Mouse (Mus musculus) kidney, adult 18-20 months (tissue): Measurements from ENCODE around the gene E330021D16Rik.

ENCODE experiments used
- DNase-seq: peaks from one replicate; pipeline ENCODE4 v3.0.0; 2021

The E330021D16Rik gene

DNA sequence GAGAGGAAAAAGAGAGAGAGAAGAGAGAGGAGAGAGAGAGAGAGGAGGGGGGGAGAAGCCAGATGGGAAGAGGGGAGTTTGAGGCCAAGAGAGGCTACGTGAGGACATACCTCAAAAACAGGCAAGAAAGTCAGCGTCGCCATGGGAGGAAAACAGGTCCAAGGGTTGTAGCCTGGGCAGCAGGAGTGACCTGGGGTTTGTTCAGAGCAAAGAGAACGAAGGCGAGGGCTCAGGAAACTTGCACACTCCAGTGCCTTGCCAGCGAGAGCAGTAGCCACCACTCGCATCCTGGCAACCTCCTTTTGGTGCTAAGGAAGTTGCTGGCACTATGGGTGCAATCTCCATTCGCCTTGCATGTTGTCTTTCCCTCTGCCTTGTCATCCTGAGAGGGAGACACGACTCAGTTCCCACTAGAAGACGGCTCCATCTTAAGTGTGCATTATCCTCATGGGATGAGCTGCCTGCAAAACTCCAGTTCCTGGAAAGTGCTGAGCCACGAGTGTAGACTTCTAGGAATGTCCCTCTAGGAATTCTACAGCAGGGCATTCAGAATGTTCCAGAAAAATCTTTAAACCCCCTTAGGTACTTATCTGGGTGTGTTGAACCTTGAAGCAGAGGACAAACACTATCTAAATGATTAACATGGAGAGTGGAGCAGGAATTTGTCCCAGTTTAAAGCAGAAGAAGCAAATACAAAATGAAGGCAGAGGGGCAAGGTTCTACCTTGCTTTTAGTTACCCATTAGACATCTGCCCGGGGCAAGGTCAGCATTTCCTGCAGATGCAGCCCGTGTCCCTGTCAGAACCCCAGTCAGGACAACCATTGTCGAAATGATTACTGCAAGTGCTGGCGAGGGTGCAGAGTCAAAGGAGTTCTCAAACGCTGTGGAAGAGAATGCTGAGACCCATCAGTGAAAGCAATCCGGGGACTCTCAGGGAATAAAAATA is 3.8 kb upstream of the E330021D16Rik start:
- peak; percentile 62 for DNase-seq

DNA sequence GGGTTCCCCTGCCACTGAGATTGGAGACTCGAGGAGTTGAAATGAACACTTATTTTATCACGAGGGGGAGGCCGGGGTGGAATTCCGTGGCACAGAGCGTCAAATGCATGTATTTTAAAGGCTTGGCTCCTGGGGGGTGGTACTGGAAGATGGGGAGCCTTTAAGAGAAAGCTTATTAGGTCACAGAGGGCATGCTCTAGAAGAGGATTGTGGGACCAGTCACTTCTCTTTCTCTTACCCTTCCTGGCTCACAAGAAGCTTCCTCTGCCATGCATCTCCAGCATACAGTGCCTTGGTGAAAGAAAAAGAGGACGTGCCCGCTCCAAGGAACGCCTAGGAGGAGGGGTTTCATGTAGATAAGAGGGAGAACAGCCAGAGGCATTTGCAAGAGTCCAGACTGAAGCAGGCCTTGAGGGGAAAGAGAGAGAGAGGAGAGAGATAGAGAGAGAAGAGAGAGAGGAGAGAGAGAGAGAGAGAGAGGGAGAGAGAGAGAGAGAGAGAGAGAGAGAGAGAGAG is 3.0 kb upstream of the E330021D16Rik start:
- no peak for DNase-seq

DNA sequence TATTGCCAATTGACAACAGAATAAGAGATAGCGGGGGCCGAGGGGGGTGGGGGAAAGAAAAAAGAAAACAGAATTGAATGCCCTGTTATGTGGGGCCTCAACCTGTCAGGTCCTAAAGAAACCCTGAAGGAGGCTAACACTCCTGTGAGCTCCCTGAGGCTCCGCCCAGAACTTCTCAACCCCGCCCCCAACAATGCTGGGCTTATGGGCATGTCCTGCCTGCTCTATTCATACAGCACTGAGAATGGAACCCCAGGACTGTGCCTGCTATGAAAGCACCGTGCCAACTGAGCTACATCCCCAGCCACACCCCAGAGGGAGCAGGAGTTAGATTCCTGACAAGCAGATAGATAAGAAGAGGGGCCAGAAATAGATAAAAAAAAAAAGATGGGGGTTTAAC is 2.5 kb upstream of the E330021D16Rik start:
- peak; percentile 43 for DNase-seq

DNA sequence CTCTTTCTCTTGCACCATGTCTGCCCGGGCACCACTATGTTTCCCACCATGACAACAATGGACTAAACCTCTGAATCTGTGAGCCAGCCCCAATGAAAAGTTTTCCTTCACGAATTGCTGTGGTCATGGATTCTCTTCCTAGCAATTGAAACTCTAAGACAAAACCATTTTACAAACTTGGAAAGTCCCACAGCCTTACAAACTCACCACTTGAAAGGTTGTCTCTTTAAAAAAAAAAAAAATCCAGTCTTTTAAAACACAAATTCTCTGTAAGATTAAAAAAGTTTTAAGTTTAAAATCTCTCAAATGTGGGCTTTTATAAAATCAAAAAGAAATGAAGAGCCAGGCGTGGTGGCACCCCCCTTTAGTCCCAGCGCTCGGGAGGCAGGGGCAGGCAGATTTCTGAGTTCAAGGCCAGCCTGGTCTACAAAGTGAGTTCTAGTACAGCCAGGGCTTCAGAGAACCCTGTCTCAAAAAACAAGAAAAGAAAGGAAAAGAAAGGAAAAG is 1.5 kb downstream of the E330021D16Rik start:
- DNase-seq: no peak

DNA sequence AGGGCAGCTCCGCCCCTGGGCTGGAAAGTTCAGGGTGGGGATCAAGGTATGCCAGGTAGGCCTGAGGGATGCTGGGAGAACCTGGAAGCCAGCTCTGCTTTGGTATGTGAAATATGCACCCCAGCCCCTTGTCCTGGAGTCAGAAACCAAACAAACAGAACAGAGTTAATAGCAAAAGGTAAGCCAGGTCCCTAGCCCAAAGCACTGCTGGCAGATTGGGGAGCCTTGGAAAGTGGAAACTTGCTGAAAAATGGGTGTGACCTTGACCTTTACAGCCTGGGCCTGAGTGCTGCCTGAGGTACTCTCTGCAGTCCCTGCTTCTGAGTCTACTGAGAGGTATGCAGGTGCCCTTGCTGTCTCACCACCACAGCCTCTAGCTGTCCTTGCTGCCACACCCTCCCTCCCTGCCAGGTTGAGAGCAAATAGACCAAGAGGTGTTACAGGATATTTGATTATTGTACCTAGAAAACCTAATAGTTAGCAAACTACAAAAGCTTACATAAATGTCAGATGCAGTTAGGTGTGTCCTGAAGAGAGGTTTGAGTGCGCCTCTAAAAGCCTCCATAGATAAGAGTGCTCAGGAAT is 7.7 kb downstream of the E330021D16Rik start:
- DNase-seq: peak; percentile 15

DNA sequence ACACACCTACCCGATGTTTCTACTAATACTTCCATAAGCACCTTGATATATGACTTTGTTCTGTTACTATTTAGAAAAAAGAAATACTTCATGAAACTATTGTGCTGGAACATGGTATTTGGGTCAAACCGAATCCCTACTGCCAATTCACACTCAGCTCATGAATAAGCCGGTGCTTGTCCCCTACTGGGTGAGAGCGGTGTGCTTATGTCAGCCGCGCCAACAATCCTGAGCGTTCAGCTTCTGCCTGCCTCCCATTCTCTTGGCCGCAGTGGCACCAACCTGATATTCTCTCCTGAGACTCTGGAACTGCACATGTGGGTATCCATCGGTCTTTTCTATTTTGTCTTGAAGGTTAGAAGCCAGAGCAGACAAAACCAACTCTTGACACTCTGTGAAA is 18.5 kb downstream of the E330021D16Rik start:
- no peak for DNase-seq

DNA sequence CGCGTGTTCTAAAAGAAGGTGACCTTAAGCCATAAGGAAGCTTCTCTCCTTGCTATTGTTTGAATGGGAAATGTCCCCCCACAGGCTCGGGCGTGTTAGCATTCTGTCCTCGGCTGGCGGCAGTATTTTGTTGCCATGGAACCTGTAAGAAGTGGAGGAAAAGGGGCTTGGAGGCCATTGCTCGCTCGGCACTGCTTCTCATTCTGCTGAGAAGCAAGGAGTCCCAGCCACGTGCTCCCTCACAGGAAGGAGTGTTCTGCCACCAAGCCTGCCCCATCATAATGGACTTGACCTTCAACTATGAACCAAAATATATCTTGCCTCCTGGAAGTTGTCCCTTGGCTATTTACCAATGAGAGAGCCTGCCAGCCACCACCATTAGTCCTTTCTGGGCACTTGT is 25.1 kb downstream of the E330021D16Rik start:
- no peak for DNase-seq

DNA sequence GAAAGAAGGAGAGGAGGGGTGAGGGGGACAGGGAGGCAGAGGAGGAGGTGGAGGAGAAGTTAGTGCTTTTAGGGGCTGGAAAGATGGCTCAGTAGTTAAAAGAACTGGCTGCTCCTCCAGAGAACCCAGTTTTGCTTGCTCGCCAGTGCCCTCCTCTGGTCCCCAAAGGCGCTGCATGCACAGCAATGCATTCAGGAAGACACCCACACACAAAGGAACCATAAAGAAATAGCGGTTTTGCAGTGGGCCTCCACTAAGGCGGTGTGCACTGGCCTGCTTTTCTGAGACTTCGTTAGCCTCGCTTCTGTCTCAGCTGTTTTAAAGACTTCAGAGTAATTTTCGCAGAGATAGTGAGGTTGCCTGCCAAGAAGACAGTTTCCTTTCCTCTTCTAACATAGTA is 30.1 kb downstream of the E330021D16Rik start:
- no peak for DNase-seq

DNA sequence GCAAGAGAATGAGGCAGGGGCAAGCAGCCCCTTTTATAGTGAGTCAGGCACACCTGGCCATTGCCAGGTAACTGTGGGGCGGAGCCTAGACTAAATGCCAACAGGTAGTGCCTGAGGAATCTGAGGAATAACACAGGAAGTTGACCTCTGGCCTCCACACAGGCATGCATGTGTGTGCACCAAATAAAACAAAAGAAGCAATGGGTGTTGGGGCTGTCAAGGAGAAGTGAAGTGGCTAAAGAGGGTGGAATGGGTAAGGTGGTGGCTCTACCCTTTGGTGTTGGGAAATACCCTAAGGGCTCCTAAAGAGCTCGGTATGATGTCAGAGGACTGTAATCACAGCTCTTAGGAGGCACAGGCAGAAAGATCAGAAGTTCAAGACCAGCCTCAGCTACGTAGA is 32.2 kb downstream of the E330021D16Rik start:
- no peak for DNase-seq

DNA sequence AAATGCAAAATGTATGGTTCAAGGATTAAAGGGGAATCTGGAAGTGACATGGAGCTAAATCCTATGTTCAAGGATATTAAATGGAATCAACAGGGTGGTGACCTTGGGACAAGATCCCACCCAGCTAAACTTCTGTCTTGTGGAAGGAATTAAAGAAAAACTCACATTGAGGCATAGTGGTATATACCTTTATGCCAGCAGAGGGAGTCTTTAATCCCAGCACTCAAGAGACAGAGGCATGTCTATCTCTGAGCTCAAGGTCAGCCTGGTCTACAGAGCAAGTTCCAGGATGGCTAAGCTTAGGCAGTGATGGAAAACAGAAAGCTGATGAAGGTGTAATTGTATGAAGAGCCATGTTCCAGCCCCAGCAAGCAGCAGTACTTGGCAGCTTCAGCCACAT is 39.3 kb downstream of the E330021D16Rik start:
- DNase-seq: no peak

DNA sequence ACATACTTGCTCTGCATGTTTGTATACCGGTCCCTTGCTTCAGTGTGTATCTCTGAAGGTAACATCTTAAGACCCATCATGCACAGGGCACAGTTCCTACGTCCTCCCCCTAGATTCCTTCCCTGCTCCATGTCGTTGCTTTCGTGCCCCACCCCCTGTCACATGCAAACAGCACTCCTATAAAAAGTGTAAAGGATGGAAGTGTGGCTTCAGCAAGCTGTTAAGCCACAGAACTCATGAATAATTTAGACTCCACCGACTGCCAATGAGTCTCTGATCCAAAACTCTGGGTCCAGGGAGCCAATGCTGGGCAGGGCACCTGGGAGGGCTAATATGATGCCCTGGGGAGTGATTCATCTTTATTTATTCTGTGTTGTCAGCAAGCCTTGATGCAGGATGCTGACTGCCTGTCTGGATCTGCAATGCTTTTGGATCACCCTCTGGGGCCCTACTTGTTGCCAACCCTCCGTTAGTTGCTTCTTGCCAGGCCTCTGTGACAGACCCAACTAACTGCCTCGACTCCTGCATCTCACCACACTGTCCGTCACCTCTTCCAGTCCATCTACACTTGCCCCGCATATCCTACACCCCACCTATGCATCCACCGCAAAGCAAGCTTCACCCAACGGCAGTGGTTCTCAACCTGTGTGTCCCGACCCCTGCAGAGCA is 50.8 kb downstream of the E330021D16Rik start:
- no peak for DNase-seq

DNA sequence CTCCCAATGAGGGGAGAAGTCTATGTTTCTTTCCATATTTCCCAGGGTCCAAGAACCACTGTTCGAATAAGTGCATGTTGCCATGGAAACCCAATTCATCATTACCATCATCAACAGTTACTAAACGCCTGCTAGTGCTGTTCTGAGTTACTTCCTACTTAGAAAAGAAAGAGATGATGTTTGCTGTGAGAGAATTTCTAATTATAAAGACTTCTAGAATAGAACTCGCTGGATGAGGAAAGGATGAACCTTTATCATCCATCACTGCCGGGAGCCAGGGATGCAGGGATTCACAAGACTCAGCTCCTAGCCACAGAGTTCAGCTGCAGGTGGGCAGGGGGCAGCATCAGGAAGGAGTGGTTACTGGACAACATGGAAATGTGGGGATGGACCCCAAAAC is 51.4 kb downstream of the E330021D16Rik start:
- no peak for DNase-seq

DNA sequence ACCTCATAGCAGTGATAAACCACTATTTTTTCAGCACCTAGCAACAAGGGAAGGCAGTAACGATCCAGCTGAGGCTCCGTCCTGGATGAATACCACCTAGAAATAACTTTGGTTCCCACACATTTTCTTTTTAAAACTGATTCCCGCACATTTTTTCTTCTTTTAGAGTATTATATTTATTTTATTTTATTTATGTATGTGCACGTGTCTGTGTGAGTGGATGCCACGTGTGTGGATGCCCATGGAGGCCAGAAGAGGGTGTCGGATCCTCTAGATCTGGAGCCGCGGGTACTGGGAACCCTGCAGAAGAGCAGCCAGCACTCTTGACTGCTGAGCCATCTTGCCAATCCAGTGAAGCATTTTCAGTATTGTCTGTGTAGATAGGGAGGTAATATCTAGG is 52.1 kb downstream of the E330021D16Rik start:
- DNase-seq: no peak

DNA sequence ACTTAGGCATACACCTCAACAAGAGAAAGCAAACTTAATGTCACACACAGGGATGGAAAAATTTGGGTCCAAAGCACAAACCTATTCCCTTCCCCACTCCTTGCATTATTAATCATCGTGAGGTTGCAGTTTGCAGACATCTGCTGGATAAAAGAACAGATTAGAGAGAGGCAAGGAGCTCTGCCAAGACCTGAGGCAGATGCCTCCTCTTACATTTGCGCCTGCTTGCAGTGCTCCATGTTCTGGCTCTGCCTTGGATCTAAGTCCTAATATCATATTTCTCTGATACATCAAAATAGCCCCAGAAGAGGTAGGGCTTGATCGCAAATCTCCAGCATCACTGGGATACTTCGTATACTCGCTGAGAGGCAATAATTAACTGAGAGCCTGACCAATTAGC is 56.9 kb downstream of the E330021D16Rik start:
- DNase-seq: no peak

DNA sequence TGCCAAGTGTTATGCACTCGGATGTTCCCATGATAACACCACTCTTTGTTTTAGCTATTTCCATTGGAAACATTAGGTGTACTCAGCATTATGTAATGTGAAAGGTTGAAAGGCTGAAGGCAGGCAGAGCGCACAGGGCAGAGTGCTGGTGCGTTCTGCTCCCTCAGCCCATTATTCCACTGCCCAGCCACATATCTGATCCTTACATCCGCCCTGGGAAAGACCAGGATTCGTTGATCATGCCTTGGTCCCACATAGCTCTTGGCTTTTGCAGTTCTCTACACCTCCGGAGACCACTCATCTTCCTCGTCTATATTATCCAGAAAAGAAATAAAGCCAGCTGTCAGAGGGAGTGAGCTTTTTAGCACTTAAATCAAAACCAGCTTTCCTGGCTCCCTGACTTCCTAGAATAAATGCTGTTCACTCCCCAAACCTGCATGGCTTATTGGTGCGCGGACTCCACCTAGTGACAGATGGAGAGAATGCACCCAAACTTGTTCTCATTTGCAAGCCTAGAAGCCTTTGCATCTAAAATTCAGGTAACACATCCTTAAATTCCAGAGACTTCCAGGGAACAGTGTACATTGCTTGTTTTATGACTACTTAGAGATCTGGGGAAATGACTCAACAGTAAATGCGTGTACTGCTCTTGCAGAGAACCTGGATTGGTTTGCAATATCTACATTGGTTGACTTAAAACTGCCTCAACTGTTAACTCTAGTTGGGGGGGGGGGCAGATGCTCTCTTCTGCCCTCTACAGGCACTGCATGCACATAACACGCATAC is 61.8 kb downstream of the E330021D16Rik start:
- DNase-seq: peak; percentile 75
